Mouse (Mus musculus) mesoderm, embryonic 11.5 days (tissue): ENCODE data around the gene Rtp1.

Source experiments
- DNase-seq: peaks from one replicate; pipeline ENCODE4 v3.0.0-alpha.2; 2012; ENCODE audit warnings: low read depth, low spot score

Gene Rtp1

DNA sequence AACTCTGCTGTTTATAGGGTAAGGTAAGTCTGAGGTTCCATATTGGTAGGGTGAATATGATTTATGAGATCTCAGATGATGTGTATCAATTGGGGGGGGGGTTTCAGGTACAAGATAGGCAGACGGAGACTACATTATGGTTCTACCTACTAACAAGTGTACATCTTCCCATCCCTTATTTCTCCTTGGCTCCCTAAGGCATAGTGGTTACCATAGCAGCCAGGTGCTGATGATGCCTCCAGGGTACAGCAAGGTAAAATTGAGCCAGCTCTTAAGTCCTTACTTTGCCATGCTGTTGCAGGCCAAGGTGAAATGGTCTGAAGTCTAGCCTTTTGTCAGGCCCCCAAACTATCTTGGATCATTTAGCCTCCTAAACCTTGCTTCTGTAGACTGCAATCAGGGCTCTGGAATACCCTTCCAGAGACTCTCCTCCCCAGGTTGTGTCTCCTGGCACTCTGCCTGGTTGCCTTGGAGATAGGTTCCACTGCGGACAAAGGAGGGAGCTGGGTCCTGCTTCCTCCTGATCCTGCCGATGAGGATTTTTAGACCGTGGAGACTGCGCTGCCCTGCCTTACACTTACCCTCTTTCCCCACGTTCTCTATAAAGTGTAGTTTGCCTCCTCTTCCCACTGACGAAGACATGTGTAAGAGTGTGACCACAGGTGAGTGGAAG, at the start of gene Rtp1:
Rtp1 (plus strand) TSS at position 487 of the 673 bp plus-strand sequence.
- no peak for DNase-seq

- DNase-seq = no peak
Observed at GRCm38 (mm10) chr16:23379536-23380230, 49.2 kb upstream of the Rtp1 start.

DNA sequence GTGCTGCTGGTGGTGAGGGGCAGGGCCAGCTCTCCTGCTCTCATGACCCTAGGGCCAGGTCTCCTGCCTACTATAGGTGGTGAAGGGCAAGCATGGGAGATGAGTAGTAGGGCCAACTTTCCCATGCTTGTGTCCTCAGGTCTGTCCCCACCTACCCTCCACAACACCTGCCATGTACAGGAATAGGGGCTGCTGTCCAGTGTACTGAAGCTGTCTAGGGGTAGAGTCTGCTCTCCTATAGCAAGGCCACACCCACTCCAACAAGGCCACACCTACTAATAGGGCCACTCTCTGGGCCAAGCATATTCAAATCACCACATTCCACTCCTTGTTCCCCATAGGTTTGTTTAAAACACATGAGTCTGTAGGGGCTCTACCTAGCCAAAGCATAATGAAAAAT, 44.6 kb upstream of the Rtp1 start:
- no peak for DNase-seq

GRCm38 (mm10) chr16:23397931-23398330, 31.0 kb upstream of the Rtp1 start:
- no peak for DNase-seq

GRCm38 (mm10) chr16:23401463-23401862, 27.5 kb upstream of the Rtp1 start:
- DNase-seq = no peak

DNA sequence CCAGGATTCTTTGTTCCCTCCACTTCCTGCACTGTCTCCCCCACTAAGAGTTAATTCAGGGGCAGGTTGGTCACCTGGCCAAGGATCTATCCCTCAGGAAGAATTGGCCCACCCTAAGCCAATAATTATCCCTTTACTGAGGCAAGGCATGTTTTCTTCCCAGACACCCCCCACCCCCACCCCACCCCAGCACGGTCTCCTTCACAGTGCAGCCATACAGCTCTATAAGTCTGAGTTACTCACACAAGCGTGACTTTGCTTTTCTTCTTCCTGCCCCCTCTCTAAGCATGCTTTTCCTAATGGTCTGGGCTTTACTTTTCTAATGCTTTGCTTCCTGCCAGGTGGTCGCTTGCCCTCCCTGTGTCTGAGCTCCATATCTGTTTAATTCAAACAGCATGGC, 27.0 kb upstream of the Rtp1 start:
- DNase-seq = no peak

GRCm38 (mm10) chr16:23403008-23403755, 25.8 kb upstream of the Rtp1 start:
- DNase-seq = peak; percentile 82

DNA sequence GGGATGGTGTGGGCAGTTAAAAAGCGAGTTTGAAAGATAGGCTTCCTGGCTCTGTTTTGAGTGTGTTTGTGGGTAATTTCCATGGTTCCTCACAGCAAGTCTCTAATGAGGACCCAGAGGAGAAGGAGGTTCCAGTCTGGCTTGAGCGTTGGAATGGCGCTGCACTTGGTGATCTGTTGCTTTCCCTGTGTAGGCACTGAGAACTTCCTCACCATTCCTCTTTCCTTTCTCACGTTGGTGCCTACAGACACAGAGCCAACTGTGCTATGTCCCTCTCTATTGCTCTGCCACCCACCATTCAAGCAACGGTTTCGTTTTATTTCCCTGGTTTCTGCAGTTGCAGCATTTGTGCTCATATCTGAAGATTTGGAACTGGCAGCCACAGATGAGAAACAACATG, 16.0 kb upstream of the Rtp1 start:
- DNase-seq = no peak

- DNase-seq = peak; percentile 29
Observed at GRCm38 (mm10) chr16:23416261-23416656, 12.7 kb upstream of the Rtp1 start.

DNA sequence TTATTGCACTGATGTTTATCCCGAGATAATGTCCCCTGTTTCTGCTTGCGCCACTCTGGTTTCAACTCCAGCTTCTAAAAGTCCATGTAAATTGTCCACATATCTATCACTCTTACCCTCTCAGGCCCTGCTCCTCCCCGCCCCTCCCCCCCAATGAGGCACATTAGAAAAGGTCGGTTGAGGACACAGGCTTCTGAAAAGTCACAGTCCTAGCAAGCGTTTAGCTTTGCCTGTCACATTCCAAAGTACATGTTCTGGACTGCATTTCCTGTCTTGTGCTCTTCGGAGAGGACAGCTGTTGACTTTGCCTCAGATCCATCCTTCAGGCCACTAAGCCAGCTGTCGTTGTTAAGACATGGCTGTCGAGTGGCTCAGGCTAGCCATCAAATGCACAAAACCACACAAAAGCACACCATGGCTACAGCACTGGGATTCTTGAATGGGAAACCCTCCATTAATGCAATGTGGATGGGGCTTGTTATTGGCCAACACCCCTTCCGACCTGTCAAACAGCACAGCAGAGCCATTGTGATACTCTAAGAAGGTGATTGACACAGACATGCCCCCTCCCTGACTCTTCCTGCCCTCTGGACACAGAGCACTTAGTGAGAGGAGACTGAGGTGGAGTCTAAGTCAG, 12.2 kb upstream of the Rtp1 start:
- DNase-seq = peak; percentile 45

DNA sequence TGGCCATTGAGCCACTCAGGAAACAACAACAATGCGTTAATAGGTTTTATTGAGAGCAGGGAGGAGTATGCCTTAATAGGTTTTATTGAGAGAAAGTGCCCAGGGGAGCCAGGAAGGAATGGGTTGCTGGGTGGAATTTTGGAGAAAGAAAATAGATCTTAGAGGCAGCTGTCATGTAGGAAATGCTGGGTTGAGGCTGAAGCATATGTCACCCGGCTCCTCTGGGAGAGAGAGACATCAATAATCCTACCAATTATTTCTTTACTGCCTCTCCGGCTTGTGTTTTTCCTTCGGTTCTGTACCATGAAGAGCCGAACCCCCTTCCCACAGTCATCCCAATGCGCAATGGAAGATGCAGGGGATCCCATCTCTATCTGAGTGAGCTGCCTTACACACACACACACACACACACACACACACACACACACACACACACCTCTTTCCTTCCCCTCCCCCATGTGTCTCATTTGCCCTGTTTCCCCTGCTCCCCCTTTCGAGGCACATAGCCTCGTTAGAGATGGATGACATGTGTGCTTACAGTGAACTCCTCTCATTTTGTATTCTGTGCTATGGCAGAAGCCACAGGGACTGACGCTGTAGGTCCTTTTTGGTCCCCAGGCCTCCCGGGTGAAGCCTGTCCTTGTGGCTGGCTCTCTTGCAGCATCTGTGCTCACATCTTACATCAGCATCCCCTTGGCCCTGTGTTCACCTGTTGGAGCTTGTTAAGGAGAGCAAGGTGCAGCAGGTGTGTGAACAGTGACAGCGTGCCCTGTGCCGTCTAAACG, 11.3 kb upstream of the Rtp1 start:
- peak; percentile 14 for DNase-seq

GRCm38 (mm10) chr16:23419565-23420085, 9.3 kb upstream of the Rtp1 start:
- DNase-seq = no peak

DNA sequence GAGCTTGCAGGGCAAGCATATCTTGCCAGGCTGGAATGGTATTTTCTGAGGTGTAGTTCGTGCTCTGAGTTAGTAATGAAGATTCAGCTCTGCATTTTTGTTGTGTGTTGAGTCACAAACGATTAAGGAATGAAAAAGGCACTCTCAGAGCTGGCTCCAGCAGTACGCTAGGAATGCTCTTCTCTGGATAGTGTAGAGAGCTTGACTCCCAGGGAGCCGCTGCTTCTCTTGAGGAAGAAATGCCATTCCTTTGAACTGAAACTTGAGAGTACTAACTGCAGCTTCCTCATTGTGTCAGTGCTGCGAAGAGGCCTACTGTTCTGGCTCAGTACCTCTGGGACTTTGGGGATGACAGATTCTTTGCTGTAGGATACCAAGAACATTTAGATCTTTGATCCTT, 5.1 kb upstream of the Rtp1 start:
- DNase-seq = no peak

DNA sequence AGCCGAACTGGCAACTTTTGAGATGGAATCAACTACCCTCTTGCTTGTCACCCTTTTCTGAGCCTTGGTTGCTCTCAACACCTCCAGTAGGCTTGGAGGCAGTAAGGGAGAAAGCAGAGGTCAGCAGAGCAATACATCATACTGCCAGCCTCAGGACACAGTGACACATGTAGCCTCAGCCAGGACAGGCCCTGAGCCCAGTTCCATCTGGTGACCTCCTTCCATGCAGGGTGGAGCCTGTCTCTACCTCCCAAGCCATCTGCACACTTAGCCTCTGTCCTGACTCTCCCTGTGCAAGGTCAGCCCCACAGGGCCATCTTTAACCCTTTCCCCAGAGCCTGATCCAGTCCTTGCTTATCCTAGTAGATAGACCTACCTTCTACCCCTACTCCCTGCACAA, 1.2 kb upstream of the Rtp1 start:
- no peak for DNase-seq

- no peak for DNase-seq
Observed at GRCm38 (mm10) chr16:23429991-23430390, 1.1 kb downstream of the Rtp1 start.

GRCm38 (mm10) chr16:23437404-23438166, 8.7 kb downstream of the Rtp1 start:
- DNase-seq = no peak

DNA sequence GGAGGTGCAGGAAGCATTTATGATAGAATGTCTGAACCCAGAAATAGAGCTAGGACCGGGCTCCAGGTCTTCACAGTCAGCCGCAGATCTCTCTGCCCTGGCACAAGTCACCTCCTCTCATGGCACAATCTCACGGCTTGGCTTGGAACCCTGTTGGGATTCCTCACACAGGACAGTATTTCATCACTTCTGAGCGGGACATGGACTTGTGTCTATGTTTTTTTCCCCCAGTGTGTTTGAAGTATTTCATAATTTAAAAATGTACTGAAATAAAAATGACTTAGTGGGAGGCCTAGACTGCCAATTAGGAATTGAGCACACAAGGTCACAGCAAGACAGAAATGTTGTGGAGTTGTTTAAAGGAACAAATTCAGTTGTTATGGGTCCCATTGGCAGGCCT, 15.3 kb downstream of the Rtp1 start:
- no peak for DNase-seq

DNA sequence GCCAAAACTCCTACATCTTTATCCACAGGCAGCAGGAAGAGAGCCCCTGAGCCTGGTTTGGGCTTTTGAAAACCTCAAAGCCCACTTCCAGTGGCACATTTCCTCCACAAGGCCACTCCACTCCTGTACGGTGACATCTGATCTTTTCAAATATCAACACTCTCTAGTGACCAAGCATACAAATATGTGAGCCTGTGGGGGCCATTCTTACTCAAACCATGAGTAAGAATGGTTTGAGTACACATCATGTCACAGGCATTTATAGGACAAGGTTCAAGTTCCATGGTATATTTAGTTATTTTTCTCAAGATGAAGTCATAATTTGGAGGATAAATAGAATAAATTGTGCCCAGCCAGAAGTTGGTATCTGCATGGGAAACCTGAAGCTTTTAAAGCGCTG, 21.0 kb downstream of the Rtp1 start:
- no peak for DNase-seq

DNA sequence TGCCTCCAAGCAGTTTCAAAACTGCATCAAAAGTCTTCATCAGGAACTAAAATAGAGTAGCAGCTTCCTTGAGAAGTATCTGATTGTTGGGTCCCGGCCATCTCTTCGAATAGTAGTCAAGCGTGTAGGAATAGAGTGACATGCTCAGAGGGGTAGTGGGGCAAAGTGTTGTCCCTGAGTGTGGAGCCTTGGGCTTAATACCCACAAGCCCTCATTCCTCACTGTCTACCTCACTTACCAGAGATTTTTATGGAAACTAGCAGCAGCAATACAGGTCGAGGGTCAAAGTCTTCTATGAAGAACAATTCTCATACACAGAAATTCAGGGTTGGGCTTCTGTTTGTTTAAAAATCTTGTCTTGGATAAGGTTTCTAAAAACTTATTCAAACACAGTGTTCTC, 21.9 kb downstream of the Rtp1 start:
- DNase-seq = no peak

GRCm38 (mm10) chr16:23452476-23452875, 23.5 kb downstream of the Rtp1 start:
- DNase-seq = peak; percentile 77
